Mouse (Mus musculus): ENCODE measurements around the gene Atp23. TPM values are rescaled to one million over a fixed set of nuclear protein-coding genes. Genes with fewer than 3 reads are reported as not detected.

The Atp23 gene
- polyA plus RNA-seq, 1 experiment from 2014 or later: 14.3 TPM

- peaks cover 6% of the 10 kb centered on the region for H3K4me1 ChIP-seq
- peak; percentile 59; the same call in 1 of the 2 replicates for ATAC-seq (ENCODE audit: insufficient number of reproducible peaks, low FRiP score, low TSS enrichment, low read depth)
- no peaks in the 10 kb centered on the region for H3K27me3 ChIP-seq
- 2% methylated on average over 30 of the region's 30 CpGs for WGBS
- peak overlapping the region; percentile 44 for H3K4me3 ChIP-seq
- H3K4me2 ChIP-seq: peak overlapping the region; percentile 67
- H3K27ac ChIP-seq: peak overlapping the region; percentile 71
- H3K36me3 ChIP-seq: no peaks in the 10 kb centered on the region
- peak overlapping the region; percentile 34 for H3K9ac ChIP-seq
- H3K9me3 ChIP-seq: no peaks in the 10 kb centered on the region
Observed at GRCm38 (mm10) chr10:126905650-126906075, 4.5 kb upstream of the Atp23 start.

DNA sequence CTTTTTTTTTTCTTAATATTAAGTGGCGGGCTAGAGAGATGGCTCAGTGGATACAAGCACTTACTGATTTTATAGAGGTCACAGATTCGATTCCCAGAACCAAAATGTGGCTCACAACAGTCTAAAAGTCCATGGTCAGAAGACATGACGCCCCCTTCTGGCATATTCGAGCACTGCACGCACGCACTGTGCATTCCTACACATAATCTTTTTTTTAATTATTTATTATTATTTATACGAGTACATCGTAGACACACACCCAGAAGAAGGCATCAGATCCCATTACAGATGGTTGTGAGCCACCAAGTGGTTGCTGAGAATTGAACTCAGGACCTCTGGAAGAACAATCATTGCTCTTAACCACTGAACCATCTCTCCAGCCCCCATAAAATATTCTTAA lies 3.9 kb upstream of the Atp23 start:
- WGBS: 72% methylated on average over 8 of the region's 8 CpGs

GRCm38 (mm10) chr10:126904221-126904620 lies 3.1 kb upstream of the Atp23 start:
- H3K9me3 ChIP-seq: no peaks in the 10 kb centered on the region
- no peak overlapping the region for H3K4me3 ChIP-seq
- WGBS: 29% methylated on average over 5 of the region's 5 CpGs
- peaks cover 14% of the 10 kb centered on the region for H3K4me1 ChIP-seq
- H3K4me2 ChIP-seq: no peak overlapping the region
- no peak overlapping the region for H3K9ac ChIP-seq
- H3K27ac ChIP-seq: no peak overlapping the region
- peaks cover 2% of the 10 kb centered on the region; the same call in 1 of the 2 replicates for H3K36me3 ChIP-seq
- ATAC-seq (ENCODE audit: insufficient number of reproducible peaks, low FRiP score, low TSS enrichment, low read depth): no peak
- H3K27me3 ChIP-seq: no peaks in the 10 kb centered on the region

More for the DNA sequence above, 3.9 kb upstream of the Atp23 start:
- H3K9ac ChIP-seq: no peak overlapping the region
- H3K27me3 ChIP-seq: no peaks in the 10 kb centered on the region
- H3K27ac ChIP-seq: no peak overlapping the region
- ATAC-seq (ENCODE audit: insufficient number of reproducible peaks, low FRiP score, low TSS enrichment, low read depth): no peak
- no peaks in the 10 kb centered on the region for H3K9me3 ChIP-seq
- peak overlapping the region; percentile 67 for H3K4me2 ChIP-seq
- peak overlapping the region; percentile 44 for H3K4me3 ChIP-seq
- H3K36me3 ChIP-seq: no peaks in the 10 kb centered on the region
- H3K4me1 ChIP-seq: peaks cover 10% of the 10 kb centered on the region

- no peak for ATAC-seq (ENCODE audit: insufficient number of reproducible peaks, low FRiP score, low TSS enrichment, low read depth)
- WGBS: 0% methylated on average over 4 of the region's 4 CpGs
- Histone ChIP-seq H3K4me2 (peak overlapping the region; percentile 92), H3K36me3 (peaks cover 9% of the 10 kb centered on the region), H3K4me1 (peaks cover 14% of the 10 kb centered on the region), H3K9me3 (no peaks in the 10 kb centered on the region), H3K9ac (no peak overlapping the region), H3K27me3 (no peaks in the 10 kb centered on the region), H3K27ac (no peak overlapping the region), H3K4me3 (peak overlapping the region; percentile 72)
Observed at GRCm38 (mm10) chr10:126901488-126901843, 311 bp upstream of the Atp23 start.

DNA sequence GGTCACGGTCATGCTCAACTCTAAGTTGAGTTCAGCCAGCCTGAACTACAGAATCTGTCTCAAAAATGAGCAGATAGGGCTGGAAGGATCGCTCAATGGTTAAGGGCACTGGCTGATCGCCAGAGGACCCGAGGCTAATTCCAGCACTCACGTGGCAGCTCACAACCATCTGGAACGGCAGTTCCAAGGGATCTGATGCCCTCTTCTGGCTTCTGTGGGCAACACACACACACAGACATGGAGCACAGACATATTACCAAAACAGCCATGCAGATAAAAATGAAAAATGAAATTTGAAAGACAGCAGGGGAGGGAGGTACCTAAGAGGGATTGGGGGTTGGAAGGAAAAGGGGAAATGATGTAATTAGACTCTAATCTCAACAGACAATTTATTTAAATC lies 5.3 kb downstream of the Atp23 start:
- Histone ChIP-seq H3K4me3 (no peak overlapping the region), H3K36me3 (peaks cover 42% of the 10 kb centered on the region), H3K27me3 (no peaks in the 10 kb centered on the region), H3K4me1 (peaks cover 10% of the 10 kb centered on the region), H3K27ac (no peak overlapping the region), H3K9me3 (no peaks in the 10 kb centered on the region), H3K4me2 (no peak overlapping the region), H3K9ac (no peak overlapping the region)
- ATAC-seq (ENCODE audit: insufficient number of reproducible peaks, low FRiP score, low TSS enrichment, low read depth): no peak
- 55% methylated on average over 6 of the region's 6 CpGs for WGBS

GRCm38 (mm10) chr10:126894061-126894460 lies 7.1 kb downstream of the Atp23 start:
- no peaks in the 10 kb centered on the region for H3K27me3 ChIP-seq
- no peak overlapping the region for H3K4me2 ChIP-seq
- H3K4me1 ChIP-seq: no peaks in the 10 kb centered on the region
- no peak overlapping the region for H3K4me3 ChIP-seq
- peaks cover 55% of the 10 kb centered on the region for H3K36me3 ChIP-seq
- H3K9me3 ChIP-seq: no peaks in the 10 kb centered on the region
- WGBS: 90% methylated on average over 15 of the region's 15 CpGs
- H3K9ac ChIP-seq: no peak overlapping the region
- H3K27ac ChIP-seq: no peak overlapping the region
- ATAC-seq (ENCODE audit: insufficient number of reproducible peaks, low FRiP score, low TSS enrichment, low read depth): no peak

- Histone ChIP-seq H3K4me2 (no peak overlapping the region), H3K4me3 (no peak overlapping the region), H3K4me1 (no peaks in the 10 kb centered on the region), H3K9ac (no peak overlapping the region), H3K27me3 (no peaks in the 10 kb centered on the region), H3K27ac (no peak overlapping the region), H3K36me3 (peaks cover 57% of the 10 kb centered on the region), H3K9me3 (no peaks in the 10 kb centered on the region)
- no peak for ATAC-seq (ENCODE audit: insufficient number of reproducible peaks, low FRiP score, low TSS enrichment, low read depth)
- 95% methylated on average over 7 of the region's 7 CpGs for WGBS
Observed at GRCm38 (mm10) chr10:126893145-126893544, 8.0 kb downstream of the Atp23 start.

DNA sequence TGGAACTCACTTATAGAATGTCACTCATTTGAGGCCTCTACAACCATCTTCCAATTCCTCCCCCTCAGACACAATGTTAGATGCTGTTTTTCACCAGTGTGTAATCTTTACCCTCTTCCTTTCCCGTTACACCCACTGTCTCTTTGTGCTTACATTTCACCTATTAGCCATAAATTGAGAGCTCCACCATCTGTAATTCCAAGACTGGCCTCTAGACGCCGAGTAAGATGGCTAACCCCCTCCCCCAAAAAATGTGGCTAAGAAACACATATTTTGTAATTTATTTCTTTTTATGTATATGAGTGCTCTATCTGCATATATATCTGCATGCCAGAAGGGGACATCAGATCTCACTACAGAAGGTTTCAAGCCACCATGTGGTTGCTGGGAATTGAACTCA lies 27.4 kb downstream of the Atp23 start:
- no peak overlapping the region for H3K4me2 ChIP-seq
- H3K4me3 ChIP-seq: no peak overlapping the region
- no peaks in the 10 kb centered on the region for H3K9me3 ChIP-seq
- H3K9ac ChIP-seq: no peak overlapping the region
- no peaks in the 10 kb centered on the region for H3K36me3 ChIP-seq
- ATAC-seq (ENCODE audit: insufficient number of reproducible peaks, low FRiP score, low TSS enrichment, low read depth): no peak
- WGBS: 96% methylated on average over 3 of the region's 3 CpGs
- H3K27ac ChIP-seq: no peak overlapping the region
- 0 out of 2 replicates have a peak, but pooled peaks cover 4% of the 10 kb centered on the region for H3K4me1 ChIP-seq
- H3K27me3 ChIP-seq: no peaks in the 10 kb centered on the region

DNA sequence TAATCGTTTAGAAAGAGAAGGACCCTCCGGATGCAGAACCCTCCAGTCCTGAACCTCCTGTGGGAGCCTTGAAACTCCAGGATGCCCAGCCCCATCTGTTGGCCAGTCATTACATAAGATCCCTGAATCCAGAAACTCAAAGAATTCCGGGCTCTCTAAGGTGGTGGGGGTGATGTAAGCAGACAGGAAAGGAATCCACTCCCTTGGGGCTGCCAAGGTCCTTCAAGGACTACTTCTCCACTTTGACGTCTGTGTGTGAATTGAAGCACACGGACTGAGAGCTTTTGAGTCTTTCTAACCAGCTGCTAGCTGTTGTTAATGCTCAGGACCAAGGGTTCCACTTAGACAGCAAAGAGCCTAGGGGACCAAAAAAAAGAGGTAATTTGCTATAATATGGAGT lies 28.9 kb downstream of the Atp23 start:
- 0 out of 2 replicates have a peak, but pooled peaks cover 4% of the 10 kb centered on the region for H3K4me1 ChIP-seq
- no peaks in the 10 kb centered on the region for H3K27me3 ChIP-seq
- no peak overlapping the region for H3K9ac ChIP-seq
- WGBS: 53% methylated on average over 5 of the region's 5 CpGs
- no peaks in the 10 kb centered on the region for H3K9me3 ChIP-seq
- no peaks in the 10 kb centered on the region for H3K36me3 ChIP-seq
- H3K4me3 ChIP-seq: no peak overlapping the region
- no peak for ATAC-seq (ENCODE audit: insufficient number of reproducible peaks, low FRiP score, low TSS enrichment, low read depth)
- no peak overlapping the region for H3K27ac ChIP-seq
- no peak overlapping the region for H3K4me2 ChIP-seq

GRCm38 (mm10) chr10:126869372-126870318 lies 31.5 kb downstream of the Atp23 start:
- no peak for ATAC-seq (ENCODE audit: insufficient number of reproducible peaks, low FRiP score, low TSS enrichment, low read depth)
- Histone ChIP-seq H3K4me1 (0 out of 2 replicates have a peak, but pooled peaks cover 4% of the 10 kb centered on the region), H3K4me3 (peak overlapping the region; percentile 20), H3K9ac (no peak overlapping the region), H3K27me3 (no peaks in the 10 kb centered on the region), H3K36me3 (no peaks in the 10 kb centered on the region), H3K27ac (no peak overlapping the region), H3K9me3 (no peaks in the 10 kb centered on the region), H3K4me2 (peak overlapping the region; percentile 33; the same call in 1 of the 2 replicates)
- WGBS: 20% methylated on average over 23 of the region's 23 CpGs

DNA sequence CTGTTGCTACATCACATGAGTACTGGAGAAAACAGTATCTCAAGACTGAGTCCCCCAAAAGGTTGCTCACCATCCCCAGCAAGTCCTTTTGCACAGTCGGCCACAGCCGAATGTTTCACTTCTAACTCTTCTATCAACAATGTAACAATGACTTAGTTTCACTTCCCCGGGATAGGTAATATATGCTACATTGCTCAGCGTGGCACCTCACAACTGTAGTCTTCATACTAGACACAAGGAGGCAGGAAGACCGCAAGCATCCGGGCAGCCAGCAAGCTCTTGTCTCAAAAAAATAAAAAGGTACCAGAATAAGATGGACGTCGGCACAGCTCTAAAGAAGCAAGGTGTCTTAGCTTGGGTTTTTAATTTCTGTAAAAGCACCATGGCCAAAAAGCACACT lies 35.9 kb downstream of the Atp23 start:
- Histone ChIP-seq H3K36me3 (no peaks in the 10 kb centered on the region), H3K9me3 (no peaks in the 10 kb centered on the region), H3K4me2 (no peak overlapping the region), H3K4me1 (peaks cover 10% of the 10 kb centered on the region; the same call in 1 of the 2 replicates), H3K4me3 (no peak overlapping the region), H3K27ac (no peak overlapping the region), H3K9ac (no peak overlapping the region), H3K27me3 (no peaks in the 10 kb centered on the region)
- no peak for ATAC-seq (ENCODE audit: insufficient number of reproducible peaks, low FRiP score, low TSS enrichment, low read depth)
- WGBS: 90% methylated on average over 8 of the region's 8 CpGs

GRCm38 (mm10) chr10:126862193-126862592 lies 39.0 kb downstream of the Atp23 start:
- no peak overlapping the region for H3K4me2 ChIP-seq
- H3K4me1 ChIP-seq: peaks cover 6% of the 10 kb centered on the region; the same call in 1 of the 2 replicates
- no peaks in the 10 kb centered on the region for H3K36me3 ChIP-seq
- no peaks in the 10 kb centered on the region for H3K27me3 ChIP-seq
- no peak overlapping the region for H3K4me3 ChIP-seq
- no peaks in the 10 kb centered on the region for H3K9me3 ChIP-seq
- no peak overlapping the region for H3K27ac ChIP-seq
- 65% methylated on average over 12 of the region's 12 CpGs for WGBS
- no peak for ATAC-seq (ENCODE audit: insufficient number of reproducible peaks, low FRiP score, low TSS enrichment, low read depth)
- no peak overlapping the region for H3K9ac ChIP-seq

All from limb, embryonic 15.5 days (tissue).